Mouse (Mus musculus): ENCODE measurements around the gene Reg1. TPM values are rescaled to one million over a fixed set of nuclear protein-coding genes. Genes with fewer than 3 reads are reported as not detected.

Gene Reg1
- total and polyA plus RNA-seq, 2 experiments from 2014 or later, result not detected

DNA sequence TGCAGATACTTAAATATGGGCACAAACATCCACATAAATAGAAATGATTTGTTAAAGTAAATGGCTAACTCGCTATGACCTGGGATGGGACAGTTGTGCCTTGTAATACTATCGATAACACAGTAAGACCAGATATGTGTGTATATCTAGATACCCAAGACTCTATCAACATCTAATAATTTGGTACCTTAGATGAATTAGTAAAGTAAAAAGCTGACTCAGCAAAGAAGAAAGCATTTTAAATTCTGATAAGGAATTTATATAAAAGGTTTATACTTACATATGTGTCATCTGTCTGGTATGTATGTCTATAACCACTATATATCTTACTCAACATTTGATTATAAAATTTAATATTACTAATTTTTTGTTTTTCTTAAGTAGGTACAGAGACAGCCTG, 30.3 kb downstream of the Reg1 start:
- ATAC-seq (no peak), DNase-seq (no peak)
- no peak overlapping the region for H3K27ac ChIP-seq (ENCODE audit: low read depth, low read length)
- 93% methylated on average over 2 of the region's 2 CpGs for WGBS
- no peaks in the 10 kb centered on the region for H3K4me1 ChIP-seq (ENCODE audit: insufficient read depth)
- H3K4me3 ChIP-seq (ENCODE audit: low read depth, low read length), result no peak overlapping the region
- no peaks in the 10 kb centered on the region for H3K27me3 ChIP-seq (ENCODE audit: insufficient read depth, low read length)
- no peak for TF ChIP-seq CTCF (IDR thresholded peaks at IDR 0.05; ENCODE audit: low read depth)
- no peak overlapping the region for H3K4me2 ChIP-seq (ENCODE audit: low read depth)
- H3K9me3 ChIP-seq (ENCODE audit: low read length), result no peaks in the 10 kb centered on the region
- no peaks in the 10 kb centered on the region for H3K36me3 ChIP-seq (ENCODE audit: insufficient read depth)
- no peak overlapping the region for H3K9ac ChIP-seq

DNA sequence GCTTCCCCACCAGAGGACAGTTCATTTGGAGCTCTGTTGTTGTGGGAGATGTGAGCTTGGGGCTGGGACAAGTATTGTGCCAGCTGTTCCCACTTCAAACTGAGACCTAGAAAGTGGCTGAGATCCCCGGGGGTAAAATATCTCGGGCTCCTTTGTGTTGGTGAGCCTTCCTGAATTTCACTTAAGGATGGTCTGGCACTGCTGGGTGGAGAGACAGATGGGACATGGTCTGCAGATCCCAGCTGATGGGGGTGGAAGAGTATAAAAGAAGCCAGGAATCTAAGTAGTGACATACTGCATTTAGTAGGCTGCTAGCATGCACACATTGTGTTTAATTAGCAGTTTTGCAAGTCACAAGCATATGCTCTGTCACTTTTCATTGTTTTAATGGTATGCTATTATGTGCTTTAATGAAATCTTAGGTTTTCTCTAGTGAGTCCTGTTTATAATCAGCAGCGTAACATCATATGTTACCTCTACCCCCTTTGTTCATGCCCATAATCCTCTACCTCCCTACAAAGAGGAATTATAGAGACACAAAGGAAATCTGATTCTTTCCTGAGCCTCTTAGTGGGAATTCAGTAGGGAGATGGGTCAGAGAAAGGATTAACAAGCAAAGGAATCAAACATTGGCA, 37.8 kb downstream of the Reg1 start:
- DNase-seq (peak; percentile 70), ATAC-seq (peak; percentile 98)
- H3K4me1 ChIP-seq (ENCODE audit: insufficient read depth), result no peaks in the 10 kb centered on the region
- no peak overlapping the region for H3K9ac ChIP-seq
- no peak for TF ChIP-seq CTCF (IDR thresholded peaks at IDR 0.05; ENCODE audit: low read depth)
- H3K4me2 ChIP-seq (ENCODE audit: low read depth), result no peak overlapping the region
- peak overlapping the region; percentile 60 for H3K27ac ChIP-seq (ENCODE audit: low read depth, low read length)
- no peaks in the 10 kb centered on the region for H3K9me3 ChIP-seq (ENCODE audit: low read length)
- no peaks in the 10 kb centered on the region for H3K36me3 ChIP-seq (ENCODE audit: insufficient read depth)
- no peaks in the 10 kb centered on the region for H3K27me3 ChIP-seq (ENCODE audit: insufficient read depth, low read length)
- no peak overlapping the region for H3K4me3 ChIP-seq (ENCODE audit: low read depth, low read length)
- WGBS, result 23% methylated on average over 3 of the region's 3 CpGs

- Histone ChIP-seq H3K36me3 (ENCODE audit: insufficient read depth) (no peaks in the 10 kb centered on the region), H3K9ac (no peak overlapping the region), H3K27ac (ENCODE audit: low read depth, low read length) (no peak overlapping the region), H3K4me1 (ENCODE audit: insufficient read depth) (no peaks in the 10 kb centered on the region), H3K4me3 (ENCODE audit: low read depth, low read length) (no peak overlapping the region), H3K4me2 (ENCODE audit: low read depth) (no peak overlapping the region), H3K9me3 (ENCODE audit: low read length) (no peaks in the 10 kb centered on the region), H3K27me3 (ENCODE audit: insufficient read depth, low read length) (no peaks in the 10 kb centered on the region)
- ATAC-seq (no peak), DNase-seq (no peak)
- 83% methylated on average over 2 of the region's 2 CpGs for WGBS
- TF ChIP-seq CTCF (IDR thresholded peaks at IDR 0.05; ENCODE audit: low read depth), result no peak
These were observed 39.8 kb downstream of the Reg1 start for GRCm38 (mm10) chr6:78462360-78462759.

- Histone ChIP-seq H3K27ac (ENCODE audit: low read depth, low read length) (no peak overlapping the region), H3K4me1 (ENCODE audit: insufficient read depth) (no peaks in the 10 kb centered on the region), H3K4me2 (ENCODE audit: low read depth) (no peak overlapping the region), H3K36me3 (ENCODE audit: insufficient read depth) (no peaks in the 10 kb centered on the region), H3K27me3 (ENCODE audit: insufficient read depth, low read length) (no peaks in the 10 kb centered on the region), H3K9me3 (ENCODE audit: low read length) (no peaks in the 10 kb centered on the region), H3K4me3 (ENCODE audit: low read depth, low read length) (no peak overlapping the region), H3K9ac (no peak overlapping the region)
- DNase-seq (no peak), ATAC-seq (no peak)
- TF ChIP-seq CTCF (IDR thresholded peaks at IDR 0.05; ENCODE audit: low read depth), result 0 out of 2 replicates have a peak, but pooled peaks have one; percentile 23
- 63% methylated on average over 2 of the region's 2 CpGs for WGBS
These were observed 40.8 kb downstream of the Reg1 start for GRCm38 (mm10) chr6:78463266-78463665.

DNA sequence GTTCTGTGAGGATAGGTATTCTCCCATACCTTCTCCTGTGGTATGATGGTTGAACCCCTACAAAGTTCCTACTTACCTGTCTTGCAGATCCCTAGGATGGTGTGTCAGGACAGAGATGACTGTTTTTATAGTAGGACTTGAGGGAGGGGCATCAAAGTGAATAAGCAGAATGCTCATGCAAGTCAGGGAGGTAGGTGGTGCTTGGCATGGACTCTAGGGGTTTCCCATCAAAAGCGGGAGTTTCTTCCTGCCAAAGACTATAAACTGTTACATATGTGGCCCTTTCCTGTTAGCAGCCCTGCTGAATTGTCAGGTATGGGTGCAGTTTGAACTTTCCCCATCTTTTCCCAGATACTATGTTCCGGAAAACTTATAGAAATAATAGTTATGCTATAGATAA, 46.3 kb downstream of the Reg1 start, which contains the start of gene Reg3g:
Gene Reg3g (minus strand): TSS at position 101 of the 400 bp plus-strand sequence.
- Histone ChIP-seq H3K9ac (no peak within 1 kb of the TSS), H3K27me3 (ENCODE audit: insufficient read depth, low read length) (no peaks in the 10 kb centered on the region), H3K9me3 (ENCODE audit: low read length) (no peaks in the 10 kb centered on the region), H3K27ac (ENCODE audit: low read depth, low read length) (no peak within 1 kb of the TSS), H3K4me1 (ENCODE audit: insufficient read depth) (no peaks in the 10 kb centered on the region), H3K4me3 (ENCODE audit: low read depth, low read length) (no peak within 1 kb of the TSS), H3K4me2 (ENCODE audit: low read depth) (no peak within 1 kb of the TSS), H3K36me3 (ENCODE audit: insufficient read depth) (no peaks in the 10 kb centered on the region)
- no peak for DNase-seq
- ATAC-seq, result no peak
- TF ChIP-seq CTCF (IDR thresholded peaks at IDR 0.05; ENCODE audit: low read depth), result no peak
- WGBS, result 94% methylated on average over 2 of the region's 2 CpGs

DNA sequence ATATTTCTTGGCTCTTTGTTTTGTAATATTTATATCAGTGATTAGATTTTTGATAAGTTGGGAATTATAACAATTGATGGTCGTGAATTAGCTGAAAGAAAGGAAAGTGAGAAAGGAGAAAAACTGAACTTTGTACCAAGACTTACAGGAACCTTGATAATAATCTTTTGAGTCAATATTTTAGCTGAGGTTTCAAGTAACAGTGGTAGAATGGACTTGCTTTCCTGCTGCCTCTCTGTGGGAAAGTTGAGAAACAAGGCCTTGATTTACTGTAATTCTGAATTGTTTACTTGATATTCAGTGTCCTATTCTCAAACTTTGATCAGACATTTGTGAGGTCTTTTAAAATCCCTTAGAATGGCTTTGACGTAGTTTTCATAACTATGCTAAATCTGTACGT, 46.8 kb downstream of the Reg1 start:
- DNase-seq, result no peak
- H3K4me2 ChIP-seq (ENCODE audit: low read depth), result no peak overlapping the region
- H3K4me3 ChIP-seq (ENCODE audit: low read depth, low read length), result no peak overlapping the region
- no peaks in the 10 kb centered on the region for H3K27me3 ChIP-seq (ENCODE audit: insufficient read depth, low read length)
- no peaks in the 10 kb centered on the region for H3K36me3 ChIP-seq (ENCODE audit: insufficient read depth)
- no peaks in the 10 kb centered on the region for H3K9me3 ChIP-seq (ENCODE audit: low read length)
- H3K9ac ChIP-seq, result no peak overlapping the region
- 80% methylated on average over 3 of the region's 3 CpGs for WGBS
- H3K27ac ChIP-seq (ENCODE audit: low read depth, low read length), result no peak overlapping the region
- TF ChIP-seq CTCF (IDR thresholded peaks at IDR 0.05; ENCODE audit: low read depth), result no peak
- H3K4me1 ChIP-seq (ENCODE audit: insufficient read depth), result no peaks in the 10 kb centered on the region
- ATAC-seq, result no peak

Other genes with a start within 250 kb of the Reg1 start
- not detected in 2 replicates for gene Reg3b, start 52.1 kb upstream of the Reg1 start, total RNA-seq (2014; rRNA removed)
- not detected in 2 replicates for gene Reg3b, start 52.1 kb upstream of the Reg1 start, polyA plus RNA-seq (2015; fragmentation: Nextera tagmentation; extraction: Ambion mirVana)
- gene Reg3d, start 43.8 kb upstream of the Reg1 start, total RNA-seq (2014; rRNA removed), result not detected in 2 replicates
- gene Reg3d, start 43.8 kb upstream of the Reg1 start, polyA plus RNA-seq (2015; fragmentation: Nextera tagmentation; extraction: Ambion mirVana), result not detected in 2 replicates
- not detected in 2 replicates for gene Reg3a, start 42.0 kb upstream of the Reg1 start, total RNA-seq (2014; rRNA removed)
- not detected in 2 replicates for gene Reg3a, start 42.0 kb upstream of the Reg1 start, polyA plus RNA-seq (2015; fragmentation: Nextera tagmentation; extraction: Ambion mirVana)
- gene Reg2, start 27.1 kb upstream of the Reg1 start, total RNA-seq (2014; rRNA removed), result not detected in 2 replicates
- not detected in 2 replicates for gene Reg2, start 27.1 kb upstream of the Reg1 start, polyA plus RNA-seq (2015; fragmentation: Nextera tagmentation; extraction: Ambion mirVana)
- not detected in 2 replicates for gene Reg3g, start 46.2 kb downstream of the Reg1 start, total RNA-seq (2014; rRNA removed)
- gene Reg3g, start 46.2 kb downstream of the Reg1 start, polyA plus RNA-seq (2015; fragmentation: Nextera tagmentation; extraction: Ambion mirVana), result not detected in 2 replicates